Mouse (Mus musculus): Measurements from ENCODE around the gene 3110040M04Rik. TPM values are rescaled to one million over a fixed set of nuclear protein-coding genes. Genes with fewer than 3 reads are reported as not detected.
"Not testable (repeated sequence)": the region's sequence is repeated elsewhere in the genome, so short reads cannot be mapped to it uniquely, and the experiment has no call there.

Gene 3110040M04Rik
- total RNA-seq, 2 experiments from 2014 or later, result not detected

GRCm38 (mm10) chr1:151192739-151193138 lies 11.2 kb upstream of the 3110040M04Rik start:
- DNase-seq, result not testable (repeated sequence)

GRCm38 (mm10) chr1:151195986-151196385 lies 7.9 kb upstream of the 3110040M04Rik start:
- not testable (repeated sequence) for DNase-seq

- DNase-seq, result not testable (repeated sequence)
Measured at GRCm38 (mm10) chr1:151196690-151197089, 7.2 kb upstream of the 3110040M04Rik start.

- not testable (repeated sequence) for DNase-seq
Measured at GRCm38 (mm10) chr1:151198120-151198519, 5.8 kb upstream of the 3110040M04Rik start, which contains the start of gene Gm47995. Gene Gm47995, plus strand, starts transcription at chr1:151198448.

- DNase-seq, result not testable (repeated sequence)
Measured at GRCm38 (mm10) chr1:151200620-151201019, 3.3 kb upstream of the 3110040M04Rik start.

- DNase-seq, result not testable (repeated sequence)
Measured at GRCm38 (mm10) chr1:151202771-151203170, 1.1 kb upstream of the 3110040M04Rik start.

GRCm38 (mm10) chr1:151208493-151208892 lies 4.6 kb downstream of the 3110040M04Rik start:
- DNase-seq, result not testable (repeated sequence)

- not testable (repeated sequence) for DNase-seq
Measured at GRCm38 (mm10) chr1:151208944-151209343, 5.0 kb downstream of the 3110040M04Rik start.

GRCm38 (mm10) chr1:151209824-151210355 lies 6.0 kb downstream of the 3110040M04Rik start, which contains the start of gene Gm47996:
Gene Gm47996, plus strand, starts transcription at chr1:151210131.
- not testable (repeated sequence) for DNase-seq

- not testable (repeated sequence) for DNase-seq
Measured at GRCm38 (mm10) chr1:151211666-151212065, 7.7 kb downstream of the 3110040M04Rik start.

GRCm38 (mm10) chr1:151214862-151215261 lies 10.9 kb downstream of the 3110040M04Rik start:
- DNase-seq, result no peak

- DNase-seq, result no peak
Measured at GRCm38 (mm10) chr1:151215985-151216384, 12.1 kb downstream of the 3110040M04Rik start.

- no peak for DNase-seq
Measured at GRCm38 (mm10) chr1:151216417-151216816, 12.5 kb downstream of the 3110040M04Rik start.

GRCm38 (mm10) chr1:151219045-151219444 lies 15.1 kb downstream of the 3110040M04Rik start:
- no peak for DNase-seq

GRCm38 (mm10) chr1:151220098-151220497 lies 16.2 kb downstream of the 3110040M04Rik start:
- DNase-seq, result no peak

- DNase-seq, result no peak
Measured at GRCm38 (mm10) chr1:151222561-151223267, 18.8 kb downstream of the 3110040M04Rik start.

GRCm38 (mm10) chr1:151223377-151223776 lies 19.5 kb downstream of the 3110040M04Rik start:
- DNase-seq, result no peak

- DNase-seq, result no peak
Measured at GRCm38 (mm10) chr1:151224536-151224935, 20.6 kb downstream of the 3110040M04Rik start.

GRCm38 (mm10) chr1:151227506-151227905 lies 23.6 kb downstream of the 3110040M04Rik start:
- no peak for DNase-seq

GRCm38 (mm10) chr1:151228320-151228989 lies 24.5 kb downstream of the 3110040M04Rik start:
- no peak for DNase-seq

- DNase-seq, result no peak
Measured at GRCm38 (mm10) chr1:151232346-151232745, 28.4 kb downstream of the 3110040M04Rik start.

- no peak for DNase-seq
Measured at GRCm38 (mm10) chr1:151233756-151234155, 29.8 kb downstream of the 3110040M04Rik start.

GRCm38 (mm10) chr1:151235574-151235973 lies 31.7 kb downstream of the 3110040M04Rik start:
- DNase-seq, result no peak
